ENCODE assay signal across 8 mouse cellular contexts in genomic region chr12:8912860-8913685, GRCm38 (mm10). TPM values are rescaled to one million over a fixed set of nuclear protein-coding genes. Genes with fewer than 3 reads are reported as not detected.
DNase-seq lines count a peak whose midpoint lies in the region; ATAC-seq and TF ChIP-seq lines count a peak whose summit lies in the region.

No protein-coding gene starts in this region.

- H3K27ac ChIP-seq in CH12.LX (ENCODE audit: insufficient read depth, low read depth): no peak overlapping the region
- H3K27ac ChIP-seq in forebrain, embryonic 15.5 days (replicated peaks): no peak overlapping the region
- H3K27ac ChIP-seq in hindbrain, embryonic 11.5 days (ENCODE audit: low read depth, low read length): peak overlapping the region; percentile 82
- peak overlapping the region; percentile 84 for H3K27ac ChIP-seq in limb, embryonic 14.5 days (replicated peaks; ENCODE audit: low read depth, low read length)

- H3K36me3 ChIP-seq in CH12.LX (replicated peaks in 1 of 2; ENCODE audit: control insufficient read depth in 1 of 2, insufficient read depth in 1 of 2, low read length in 1 of 2): peaks cover 0 to 3% of the 10 kb centered on the region in 2 experiments
- no peaks in the 10 kb centered on the region for H3K36me3 ChIP-seq in forebrain, embryonic 15.5 days
- H3K36me3 ChIP-seq in hindbrain, embryonic 11.5 days (ENCODE audit: control insufficient read depth, insufficient read depth, low read length): no peaks in the 10 kb centered on the region
- no peaks in the 10 kb centered on the region for H3K36me3 ChIP-seq in limb, embryonic 14.5 days (ENCODE audit: control insufficient read depth, insufficient read depth, low read length)

- no peak for TF ChIP-seq CTCF in CH12.LX (conservative IDR thresholded peaks at IDR 0.05 in 1 of 2, IDR thresholded peaks at IDR 0.05 in 1 of 2; ENCODE audit: low read depth in 2 of 2, low read length in 2 of 2)

- H3K4me2 ChIP-seq in CH12.LX (ENCODE audit: insufficient read depth, low read depth, poor library complexity, severe bottlenecking): no peak overlapping the region
- no peak overlapping the region for H3K4me2 ChIP-seq in forebrain, embryonic 15.5 days (replicated peaks)
- peak overlapping the region; percentile 19; the same call in 1 of the 2 replicates for H3K4me2 ChIP-seq in hindbrain, embryonic 11.5 days (replicated peaks; ENCODE audit: low read depth, low read length)
- peak overlapping the region; percentile 27; the same call in 1 of the 2 replicates for H3K4me2 ChIP-seq in limb, embryonic 14.5 days (replicated peaks; ENCODE audit: low read depth, low read length, severe bottlenecking)

- H3K27me3 ChIP-seq in CH12.LX (replicated peaks): no peaks in the 10 kb centered on the region
- no peaks in the 10 kb centered on the region for H3K27me3 ChIP-seq in forebrain, embryonic 15.5 days
- no peaks in the 10 kb centered on the region for H3K27me3 ChIP-seq in hindbrain, embryonic 11.5 days (ENCODE audit: control insufficient read depth, insufficient read depth, low read length)
- no peaks in the 10 kb centered on the region for H3K27me3 ChIP-seq in limb, embryonic 14.5 days (ENCODE audit: control insufficient read depth, insufficient read depth, low read length)

- dilution Hi-C loops in CH12.LX (cut with MboI; ENCODE audit: extremely low pct_ligation_motif_present, extremely low pct_unique_long_range_greater_than_20kb, low sequenced_read_pairs): no loop called here

- in situ Hi-C loops in CH12.LX (cut with MboI; ENCODE audit: low pct_ligation_motif_present, low pct_unique_long_range_greater_than_20kb, low sequenced_read_pairs): no loop called here

- H3K9ac ChIP-seq in CH12.LX (ENCODE audit: insufficient read depth, low read depth): no peak overlapping the region
- no peak overlapping the region for H3K9ac ChIP-seq in forebrain, embryonic 15.5 days (replicated peaks)
- H3K9ac ChIP-seq in hindbrain, embryonic 11.5 days (ENCODE audit: low read depth, low read length): peak overlapping the region; percentile 55
- H3K9ac ChIP-seq in limb, embryonic 14.5 days (ENCODE audit: low read depth, low read length, severe bottlenecking): 0 out of 2 replicates have a peak overlapping the region, but pooled peaks have one; percentile 21

- H3K79me2 ChIP-seq in CH12.LX (replicated peaks; ENCODE audit: control insufficient read depth, extremely low read depth, insufficient read depth, poor library complexity, severe bottlenecking): no peaks in the 10 kb centered on the region

- TF ChIP-seq RAD21 in CH12.LX (IDR thresholded peaks at IDR 0.05; ENCODE audit: low read depth, low read length): no peak

- TF ChIP-seq EP300 in CH12.LX (IDR thresholded peaks at IDR 0.05; ENCODE audit: low read length): no peak

- H3K4me3 ChIP-seq in CH12.LX (replicated peaks in 1 of 3; ENCODE audit: low read depth in 2 of 3, low read length in 2 of 3, poor library complexity in 1 of 3): no peak overlapping the region
- no peak overlapping the region for H3K4me3 ChIP-seq in forebrain, embryonic 15.5 days
- H3K4me3 ChIP-seq in hindbrain, embryonic 11.5 days (ENCODE audit: low read depth, low read length): no peak overlapping the region
- H3K4me3 ChIP-seq in limb, embryonic 14.5 days (replicated peaks; ENCODE audit: low read length): no peak overlapping the region

- 9% methylated on average over 16 of the region's 16 CpGs for WGBS in forebrain, embryonic 15.5 days
- 9% methylated on average over 16 of the region's 16 CpGs for WGBS in hindbrain, embryonic 11.5 days
- 13% methylated on average over 16 of the region's 16 CpGs for WGBS in limb, embryonic 14.5 days

- no peaks in the 10 kb centered on the region for H3K9me3 ChIP-seq in CH12.LX (replicated peaks; ENCODE audit: low read length)
- H3K9me3 ChIP-seq in forebrain, embryonic 15.5 days: no peaks in the 10 kb centered on the region
- no peaks in the 10 kb centered on the region for H3K9me3 ChIP-seq in hindbrain, embryonic 11.5 days (ENCODE audit: control insufficient read depth, low read length)
- H3K9me3 ChIP-seq in limb, embryonic 14.5 days (ENCODE audit: control insufficient read depth, low read length): no peaks in the 10 kb centered on the region

- peaks cover 3 to 12% of the 10 kb centered on the region in 2 experiments; a peak in 3 of 4 replicates for H3K4me1 ChIP-seq in CH12.LX (ENCODE audit: control insufficient read depth in 1 of 2, insufficient read depth in 2 of 2)
- H3K4me1 ChIP-seq in forebrain, embryonic 15.5 days: peaks cover 11% of the 10 kb centered on the region
- H3K4me1 ChIP-seq in hindbrain, embryonic 11.5 days (replicated peaks; ENCODE audit: control insufficient read depth, insufficient read depth, low read length): peaks cover 7% of the 10 kb centered on the region
- H3K4me1 ChIP-seq in limb, embryonic 14.5 days (ENCODE audit: control insufficient read depth, insufficient read depth, low read length): peaks cover 31% of the 10 kb centered on the region

- ATAC-seq in forebrain, embryonic 15.5 days (replicated peaks): 0 out of 2 replicates have a peak, but pooled peaks have one; percentile 52
- peak; percentile 87 for ATAC-seq in hindbrain, embryonic 11.5 days (ENCODE audit: low FRiP score)
- peak; percentile 73 for ATAC-seq in limb, embryonic 14.5 days (ENCODE audit: low FRiP score, low read depth)
- no peak for ATAC-seq in monocyte, adult 5-6 weeks (replicated peaks; ENCODE audit: insufficient number of reproducible peaks, low FRiP score, low TSS enrichment, poor library complexity, severe bottlenecking)

- TF ChIP-seq POLR2A in CH12.LX (IDR thresholded peaks at IDR 0.05; ENCODE audit: low read depth, low read length): no peak
- TF ChIP-seq POLR2A in limb, embryonic 14.5 days (IDR thresholded peaks at IDR 0.05; ENCODE audit: borderline replicate concordance, extremely low read depth, insufficient read depth, insufficient read length): no peak

- DNase-seq in CH12.LX (ENCODE audit: extremely low read depth) (no peak), ZHBTc4 (ENCODE audit: low read depth, low spot score) (peak; percentile 80)
- peak; percentile 71 for DNase-seq in hindbrain, embryonic 11.5 days (ENCODE audit: low spot score)
- peak; percentile 63 for DNase-seq in limb, embryonic 14.5 days (ENCODE audit: low spot score)
- peak; percentile 71 for DNase-seq in skeletal muscle tissue, adult 2 months (ENCODE audit: low read depth, low spot score)
- DNase-seq in frontal cortex, postnatal 10 days (ENCODE audit: low spot score in 2 of 2): no peak

TF ChIP-seq in CH12.LX, 34 proteins besides CTCF, POLR2A, EP300 and RAD21:
- TF ChIP-seq ZNF384 (IDR thresholded peaks at IDR 0.05; ENCODE audit: low read depth, low read length): peak; percentile 53; the same call in 1 of the 2 replicates
- no peak for TF ChIP-seq MXI1 (IDR thresholded peaks at IDR 0.05; ENCODE audit: low read depth, low read length)

RNA-seq across cellular contexts. Expression of gene Laptm4a, which starts 8.4 kb away (rescaled TPM):
- 43.6 and 48.3 TPM in 2 replicates for total RNA-seq in CH12.LX (2012; rRNA removed)
- total RNA-seq in CH12.LX (2014; rRNA removed): 62.6 and 64.5 TPM in 2 replicates
- polyA plus RNA-seq in CH12.LX (2012; ENCODE audit: insufficient read length, low read depth): 65.2 and 73.8 TPM in 2 replicates
- polyA plus RNA-seq in forebrain, embryonic 15.5 days (2015; fragmentation: Nextera tagmentation; extraction: Ambion mirVana): 258 and 292 TPM in 2 replicates
- 104 and 164 TPM in 2 replicates for polyA plus RNA-seq in hindbrain, embryonic 11.5 days (2014; fragmentation: Nextera tagmentation; extraction: Ambion mirVana)
- 619 and 677 TPM in 2 replicates for polyA plus RNA-seq in limb, embryonic 14.5 days (2012; rRNA removed)
- polyA plus RNA-seq in limb, embryonic 14.5 days (2014; fragmentation: Nextera tagmentation; extraction: Ambion mirVana): 358 and 364 TPM in 2 replicates
- 314 to 883 TPM (median 672 TPM) in 3 replicates for total RNA-seq in monocyte, adult 5-6 weeks (2017)

RNA-seq across cellular contexts. Expression of gene Matn3, which starts 34.7 kb away (rescaled TPM):
- not detected in 2 replicates for total RNA-seq in CH12.LX (2012; rRNA removed)
- not detected in 2 replicates for total RNA-seq in CH12.LX (2014; rRNA removed)
- polyA plus RNA-seq in CH12.LX (2012; ENCODE audit: insufficient read length, low read depth): not detected in 2 replicates
- polyA plus RNA-seq in forebrain, embryonic 15.5 days (2015; fragmentation: Nextera tagmentation; extraction: Ambion mirVana): 0.08 and 0.10 TPM in 2 replicates
- polyA plus RNA-seq in hindbrain, embryonic 11.5 days (2014; fragmentation: Nextera tagmentation; extraction: Ambion mirVana): 1.2 and 1.6 TPM in 2 replicates
- 75.9 and 93.4 TPM in 2 replicates for polyA plus RNA-seq in limb, embryonic 14.5 days (2012; rRNA removed)
- polyA plus RNA-seq in limb, embryonic 14.5 days (2014; fragmentation: Nextera tagmentation; extraction: Ambion mirVana): 30.3 and 34.3 TPM in 2 replicates
- total RNA-seq in monocyte, adult 5-6 weeks (2017): not detected in 3 replicates

Comparison
In these comparisons a context has a peak if more than half of its experiments do, and no peak if none do; other contexts are left out.
1. DNase-seq: peak in ZHBTc4 (single experiment), hindbrain, embryonic 11.5 days (single experiment), limb, embryonic 14.5 days (single experiment) and skeletal muscle tissue, adult 2 months (single experiment); none in CH12.LX (single experiment) and frontal cortex, postnatal 10 days (0 of 2).
2. H3K27ac ChIP-seq: peak in hindbrain, embryonic 11.5 days (single experiment) and limb, embryonic 14.5 days (single experiment); none in CH12.LX (single experiment) and forebrain, embryonic 15.5 days (single experiment).
3. H3K4me2 ChIP-seq: peak in hindbrain, embryonic 11.5 days (single experiment) and limb, embryonic 14.5 days (single experiment); none in CH12.LX (single experiment) and forebrain, embryonic 15.5 days (single experiment).
4. H3K9ac ChIP-seq: peak in hindbrain, embryonic 11.5 days (single experiment) and limb, embryonic 14.5 days (single experiment); none in CH12.LX (single experiment) and forebrain, embryonic 15.5 days (single experiment).
5. RNA of gene Matn3, which starts 34.7 kb away (polyA plus RNA-seq): 30.3 to 93.4 TPM in limb, embryonic 14.5 days; 1.2 to 1.6 TPM in hindbrain, embryonic 11.5 days, 0.08 to 0.10 TPM in forebrain, embryonic 15.5 days and not detected in CH12.LX; every median in the first group is over 10 times any median in the second.